Mouse (Mus musculus): ENCODE results near the gene Gosr2. TPM values are rescaled to one million over a fixed set of nuclear protein-coding genes. Genes with fewer than 3 reads are reported as not detected.
A peak's percentile ranks its signal among the peaks of the same experiment; 100 is the strongest.

The Gosr2 gene
- total RNA-seq (2021) (100 to 1,000 TPM in 1 of 2 experiments, 10 to 100 TPM in 1; 82.7 to 101 TPM), polyA plus RNA-seq (2012; rRNA removed) (56.3 and 76.7 TPM in 2 replicates)
- long read RNA-seq, transcript Gosr2-202 (5 exons, 1,044 nt), result minor isoform, 5 of 97 reads
- long read RNA-seq, transcript Gosr2-203 (5 exons, 917 nt), result minor isoform, 13 of 97 reads
- long read RNA-seq, transcript Gosr2-201 (6 exons, 3,266 nt), result major isoform, 58 of 97 reads
- long read RNA-seq, partial matches to known transcripts, result 1 of 97 reads
- long read RNA-seq, other reads (novel, unspliced or antisense), result 20 of 97 reads

DNA sequence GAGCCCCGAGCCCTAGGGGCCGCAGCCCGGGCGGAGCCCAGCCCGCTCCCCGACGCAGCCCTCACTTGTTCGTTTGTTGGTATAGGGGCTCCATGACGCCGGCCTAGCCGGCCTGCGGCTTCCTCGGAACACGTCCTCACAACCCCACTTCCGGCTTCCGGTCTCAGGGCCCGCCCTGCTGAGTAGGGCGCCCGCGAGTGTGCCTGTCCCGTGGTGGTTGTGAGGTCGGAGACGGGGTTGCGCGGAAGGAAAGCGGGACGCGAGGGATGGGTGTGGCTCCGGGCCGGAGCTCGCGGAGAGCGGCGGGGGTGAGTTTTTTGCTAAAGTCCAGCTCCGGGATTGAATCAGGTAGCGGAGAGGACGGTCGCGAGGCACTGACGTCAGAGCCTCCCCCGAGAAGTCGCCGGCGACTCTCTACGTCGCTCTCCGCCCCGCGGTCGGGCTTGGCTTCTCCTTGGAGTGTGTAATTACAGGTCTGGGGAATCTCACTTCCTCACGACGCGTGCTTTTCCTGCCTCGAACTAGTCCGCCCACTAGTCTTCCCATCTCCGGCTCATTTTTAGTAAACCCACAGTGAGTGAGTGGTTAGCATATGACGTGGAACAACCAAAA, at the start of gene Gosr2:
TSS of gene Gosr2 (minus strand) at position 334 of the 612 bp plus-strand sequence.
- DNase-seq, result peak; percentile 95

- peak; percentile 14 for DNase-seq
Observed at GRCm38 (mm10) chr11:103735046-103735781, 37.5 kb upstream of the Gosr2 start.

GRCm38 (mm10) chr11:103734411-103735045, 36.8 kb upstream of the Gosr2 start:
- no peak for DNase-seq

DNA sequence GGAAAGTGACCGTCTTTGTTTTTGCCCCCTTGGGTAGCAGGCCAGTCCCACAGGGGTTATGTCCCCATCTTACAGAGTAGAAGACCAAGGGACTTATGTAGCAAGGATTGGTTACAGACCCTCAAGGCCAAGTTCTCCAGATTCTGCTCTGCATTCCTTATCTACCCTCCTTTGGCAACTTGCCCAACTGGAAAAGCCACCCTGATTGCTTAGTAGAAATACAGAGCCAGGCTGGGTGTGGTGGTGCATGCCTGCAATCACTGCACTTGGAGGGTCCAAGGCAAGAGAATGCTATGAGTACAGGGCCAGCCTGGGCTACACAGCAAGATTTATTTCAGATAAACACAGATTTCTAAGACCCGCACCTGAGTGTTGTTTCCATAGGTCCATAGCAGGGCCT, 36.3 kb upstream of the Gosr2 start:
- DNase-seq, result no peak

GRCm38 (mm10) chr11:103733069-103733468, 35.4 kb upstream of the Gosr2 start:
- no peak for DNase-seq

DNA sequence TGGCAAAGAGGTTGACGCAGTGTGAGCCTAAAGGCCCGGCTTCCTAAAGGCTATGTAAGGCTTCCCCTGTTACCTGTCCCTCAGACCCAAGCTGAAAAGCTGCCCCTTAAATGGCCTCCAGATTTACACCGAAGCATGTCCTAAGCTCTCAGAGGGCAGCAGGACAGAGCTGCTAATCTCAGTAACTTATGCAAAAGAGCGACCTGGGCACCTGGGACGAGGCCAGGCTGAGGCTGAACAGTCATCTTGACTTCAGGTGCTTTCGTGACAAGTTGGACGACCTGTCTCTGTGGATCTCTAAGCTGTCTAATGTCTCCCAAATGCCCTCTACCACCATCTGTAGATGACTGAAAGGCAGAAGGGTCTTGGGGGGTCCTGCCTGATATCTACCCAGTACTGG, 34.6 kb upstream of the Gosr2 start:
- no peak for DNase-seq

- DNase-seq, result no peak
Observed at GRCm38 (mm10) chr11:103731594-103731993, 33.9 kb upstream of the Gosr2 start.

- peak; percentile 17 for DNase-seq
Observed at GRCm38 (mm10) chr11:103729282-103729985, 31.7 kb upstream of the Gosr2 start.

GRCm38 (mm10) chr11:103724331-103724771, 26.7 kb upstream of the Gosr2 start:
- no peak for DNase-seq

GRCm38 (mm10) chr11:103722040-103722481, 24.4 kb upstream of the Gosr2 start:
- DNase-seq, result peak; percentile 4

GRCm38 (mm10) chr11:103721468-103722039, 23.9 kb upstream of the Gosr2 start:
- peak; percentile 14 for DNase-seq

DNA sequence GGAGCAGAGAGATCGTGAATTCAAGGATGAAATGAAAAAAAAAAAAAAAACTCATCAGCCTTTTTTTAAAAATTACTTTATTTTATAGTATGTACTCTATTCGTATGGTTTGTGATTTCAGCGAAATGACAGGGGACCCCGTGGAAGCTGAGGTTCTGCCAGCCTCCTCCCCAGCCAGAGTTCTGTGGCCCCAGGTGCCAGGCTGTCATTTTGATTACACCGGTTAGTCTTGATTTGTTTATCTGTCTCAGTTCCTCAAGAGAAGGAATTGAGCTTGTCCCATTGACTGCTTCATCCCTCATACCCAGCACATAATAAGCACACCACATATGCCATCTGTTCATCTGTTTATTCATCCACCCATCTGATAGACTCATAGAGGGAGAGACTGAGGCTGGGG, 21.7 kb upstream of the Gosr2 start:
- DNase-seq, result no peak

DNA sequence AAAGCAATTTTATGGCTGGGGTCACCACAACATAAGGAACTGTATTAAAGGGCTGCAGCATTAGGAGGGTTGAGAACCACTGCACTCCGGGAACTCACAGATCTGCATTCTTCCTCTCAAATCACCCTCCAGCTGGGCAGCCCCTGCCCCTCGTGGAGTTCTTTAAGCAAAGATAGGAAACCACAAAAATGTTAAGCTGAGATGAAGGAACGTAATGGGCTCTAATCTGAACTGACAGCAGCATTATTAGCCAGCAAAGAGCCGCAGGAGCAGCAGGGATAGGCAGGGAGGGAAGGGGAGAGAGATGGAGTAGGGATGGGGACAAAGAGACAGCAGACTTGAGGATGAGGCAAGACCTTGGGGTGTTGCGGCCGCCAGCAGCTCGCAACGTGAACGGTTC, 19.3 kb upstream of the Gosr2 start:
- DNase-seq, result no peak

DNA sequence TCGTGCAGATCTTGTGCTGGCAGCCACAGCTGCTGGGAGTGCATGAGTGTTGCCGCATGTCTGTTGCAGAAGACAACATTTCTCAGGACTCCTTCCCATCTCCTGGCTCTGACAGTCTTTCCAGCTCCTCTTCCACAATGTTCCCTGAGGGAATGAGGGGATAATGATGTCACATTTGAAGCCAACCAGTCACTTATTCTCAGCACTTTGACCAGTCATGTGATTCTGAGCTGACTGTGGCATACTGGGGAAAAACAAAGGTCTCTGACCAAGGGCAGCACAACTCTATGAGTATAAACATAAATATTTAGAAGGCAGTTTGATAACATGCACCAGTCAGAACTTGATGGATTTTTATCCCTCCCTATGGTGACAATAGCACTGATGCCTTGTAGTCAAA, 16.4 kb upstream of the Gosr2 start:
- no peak for DNase-seq

DNA sequence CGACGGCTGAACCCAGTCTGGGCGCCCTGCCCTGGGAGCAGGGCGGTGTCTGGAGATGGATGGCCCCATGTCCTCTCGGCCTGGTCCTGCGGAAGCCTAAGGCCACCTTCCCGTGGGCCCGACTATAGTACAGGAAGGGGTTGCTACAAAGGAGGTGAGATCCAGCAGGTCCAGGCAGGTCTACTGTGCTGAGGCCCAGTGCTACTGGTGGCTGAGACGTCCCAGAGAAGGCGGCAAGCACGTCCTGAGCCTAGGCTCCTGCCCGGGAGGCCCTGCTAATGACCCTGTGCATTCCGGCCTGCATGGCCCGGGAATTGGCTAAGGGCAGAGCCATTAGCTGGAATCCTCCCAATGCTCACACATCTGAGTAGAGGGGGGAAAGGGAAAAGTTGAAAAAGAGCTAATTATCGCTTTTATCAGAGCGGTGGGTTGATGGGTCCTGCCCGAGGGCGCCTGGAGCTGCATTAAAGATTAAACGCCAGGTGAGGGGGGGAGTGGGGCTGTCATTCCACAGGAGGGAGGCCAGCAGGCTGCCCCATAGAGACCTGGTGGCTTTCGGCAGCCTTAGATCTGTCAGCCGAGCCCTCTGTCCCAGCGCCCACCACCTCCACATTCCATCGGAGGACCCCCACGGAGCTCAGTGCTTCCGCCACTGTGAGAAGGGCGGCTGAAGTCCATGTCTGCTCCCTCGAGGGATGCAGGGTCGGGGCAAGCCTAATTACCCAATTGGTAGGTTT, 14.3 kb upstream of the Gosr2 start:
- peak; percentile 16 for DNase-seq

DNA sequence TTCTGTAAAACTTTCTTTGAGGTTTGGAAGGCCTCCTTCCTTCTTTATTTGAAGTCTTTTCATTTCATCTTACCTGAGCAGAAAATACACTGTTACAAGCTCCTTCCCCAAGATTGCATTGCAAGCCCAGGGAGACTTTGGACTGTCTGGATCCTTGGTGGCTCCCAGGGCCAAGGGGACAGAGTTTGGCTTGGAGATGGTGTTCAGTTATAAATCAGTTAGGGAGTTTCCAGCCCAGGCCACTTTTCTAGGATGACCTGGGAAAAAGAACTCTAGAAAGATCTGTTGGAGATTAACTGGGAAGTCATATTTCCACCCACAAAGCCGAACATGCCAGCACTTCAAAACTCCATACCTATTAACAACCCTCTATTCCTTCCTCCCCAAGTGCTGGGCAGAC, 12.3 kb upstream of the Gosr2 start:
- no peak for DNase-seq

GRCm38 (mm10) chr11:103707005-103707404, 9.3 kb upstream of the Gosr2 start:
- DNase-seq, result peak; percentile 75

- DNase-seq, result no peak
Observed at GRCm38 (mm10) chr11:103698226-103698625, 528 bp upstream of the Gosr2 start.

DNA sequence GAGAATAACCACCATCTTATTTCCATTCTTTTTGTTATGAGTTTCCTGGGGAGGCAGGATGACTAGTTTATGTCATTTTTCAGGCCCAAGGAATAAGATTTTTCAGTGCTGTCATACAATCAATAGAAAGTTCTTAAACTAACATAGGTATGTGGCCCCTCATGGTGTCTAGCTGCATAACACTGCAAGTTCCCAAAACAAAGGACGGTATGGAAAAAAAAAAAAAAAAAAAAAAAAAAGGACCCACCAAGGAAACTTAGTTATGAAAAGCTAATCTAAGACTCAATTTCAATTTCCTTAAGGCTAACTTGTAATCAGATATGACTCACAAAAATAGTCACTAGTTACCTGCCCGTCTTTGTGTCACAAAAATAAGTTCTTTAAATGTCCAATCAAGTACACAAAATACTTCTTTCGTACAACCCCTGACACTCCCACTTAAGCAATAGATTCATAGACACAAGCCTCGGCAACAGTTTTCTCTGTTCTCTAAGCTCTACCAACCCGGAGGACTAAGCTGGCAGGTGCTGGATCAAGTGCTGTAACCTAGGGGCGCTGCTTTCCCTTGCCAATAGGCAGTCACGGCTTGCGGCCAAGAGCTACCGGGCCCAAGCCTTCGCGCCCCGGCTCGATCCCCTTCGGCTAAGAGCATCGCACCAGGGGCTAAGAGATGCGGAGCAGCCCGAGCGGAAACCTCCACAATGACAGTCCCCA, 690 bp downstream of the Gosr2 start:
- DNase-seq, result no peak

DNA sequence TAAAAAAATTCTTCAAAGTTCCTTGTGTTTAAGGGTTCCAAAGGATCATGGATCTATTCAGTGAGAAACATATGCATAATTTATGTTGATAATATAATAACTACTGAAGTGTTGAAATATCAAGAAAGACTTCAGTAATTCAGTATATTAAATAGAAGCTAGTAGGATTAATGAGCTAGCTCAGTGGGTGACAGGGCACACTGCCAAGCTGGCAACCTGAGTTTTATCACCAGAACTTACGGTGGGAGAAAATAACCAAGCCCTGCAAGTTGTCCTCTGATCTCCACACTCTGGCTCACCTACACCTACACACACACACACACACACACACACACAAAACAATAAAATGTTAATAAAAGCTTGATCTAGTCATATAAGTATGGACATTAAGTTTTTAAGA, 4.5 kb downstream of the Gosr2 start:
- no peak for DNase-seq

All from adrenal gland, adult 2 months (tissue).